13 mouse cellular contexts compared by ENCODE assay signal in the genomic region with DNA sequence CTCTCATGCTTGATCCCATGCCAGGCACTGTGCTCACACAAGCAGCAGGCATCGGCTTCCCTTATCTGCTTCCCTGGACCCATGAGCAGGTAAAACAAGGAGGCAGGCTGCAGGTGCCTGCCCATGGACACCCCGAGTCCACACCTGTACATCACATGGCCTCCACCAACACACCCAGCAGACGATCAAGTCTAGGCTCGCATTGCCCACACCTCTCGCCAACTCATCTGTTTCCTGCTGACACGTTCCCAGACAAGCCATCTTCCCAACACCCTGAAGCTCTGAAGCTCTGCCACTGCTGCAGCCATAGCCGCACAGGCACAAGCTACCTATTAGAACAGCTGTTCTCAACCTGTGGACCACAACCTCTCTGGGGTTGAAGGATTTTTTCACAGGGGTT. TPM values are rescaled to one million over a fixed set of nuclear protein-coding genes. Genes with fewer than 3 reads are reported as not detected.
DNase-seq lines count a peak whose midpoint lies in the region; ATAC-seq and TF ChIP-seq lines count a peak whose summit lies in the region.
"Had no signal": no experiment of that assay in that cellular context is flagged by ENCODE, and none has a peak within 500 bp of the region (broad histone marks: within the 10 kb centered on the region; RNA-seq: fewer than 3 reads in every experiment).

No protein-coding gene starts in this region.

- H3K9me3 ChIP-seq in heart, embryonic 16.5 days (replicated peaks; ENCODE audit: control insufficient read depth, low read length), result no peaks in the 10 kb centered on the region
- no peaks in the 10 kb centered on the region for H3K9me3 ChIP-seq in midbrain, embryonic 12.5 days
- H3K9me3 ChIP-seq in midbrain, embryonic 14.5 days (ENCODE audit: control insufficient read depth, low read length), result no peaks in the 10 kb centered on the region
- H3K9me3 ChIP-seq in embryonic facial prominence, embryonic 13.5 days, result no peaks in the 10 kb centered on the region
- H3K9me3 ChIP-seq in intestine, postnatal 0 days (ENCODE audit: control insufficient read depth), result no peaks in the 10 kb centered on the region

- ATAC-seq in heart, embryonic 16.5 days (replicated peaks; ENCODE audit: extremely low read depth, insufficient read depth, low FRiP score), result no peak
- no peak for ATAC-seq in midbrain, embryonic 12.5 days (ENCODE audit: low FRiP score, low read depth)
- ATAC-seq in midbrain, embryonic 14.5 days (ENCODE audit: low FRiP score, low TSS enrichment), result no peak
- no peak for ATAC-seq in embryonic facial prominence, embryonic 13.5 days (ENCODE audit: insufficient number of reproducible peaks, insufficient read depth, low FRiP score, low TSS enrichment, low read depth)
- no peak for ATAC-seq in intestine, postnatal 0 days

- H3K4me1 ChIP-seq in heart, embryonic 16.5 days (ENCODE audit: control insufficient read depth, insufficient read depth, low read length), result peaks cover 44% of the 10 kb centered on the region
- peaks cover 36% of the 10 kb centered on the region for H3K4me1 ChIP-seq in midbrain, embryonic 12.5 days
- H3K4me1 ChIP-seq in midbrain, embryonic 14.5 days (ENCODE audit: control insufficient read depth, insufficient read depth, low read length), result peaks cover 24% of the 10 kb centered on the region
- H3K4me1 ChIP-seq in embryonic facial prominence, embryonic 13.5 days, result peaks cover 36% of the 10 kb centered on the region
- peaks cover 4% of the 10 kb centered on the region; the same call in 1 of the 2 replicates for H3K4me1 ChIP-seq in intestine, postnatal 0 days (replicated peaks; ENCODE audit: control insufficient read depth, insufficient read depth, low read length)

- H3K27me3 ChIP-seq in heart, embryonic 16.5 days (ENCODE audit: control insufficient read depth, insufficient read depth, low read length), result no peaks in the 10 kb centered on the region
- no peaks in the 10 kb centered on the region for H3K27me3 ChIP-seq in midbrain, embryonic 12.5 days
- H3K27me3 ChIP-seq in midbrain, embryonic 14.5 days (ENCODE audit: control insufficient read depth, insufficient read depth, low read length), result no peaks in the 10 kb centered on the region
- H3K27me3 ChIP-seq in embryonic facial prominence, embryonic 13.5 days, result no peaks in the 10 kb centered on the region
- H3K27me3 ChIP-seq in intestine, postnatal 0 days (replicated peaks; ENCODE audit: control insufficient read depth, insufficient read depth, low read length), result no peaks in the 10 kb centered on the region

- H3K4me2 ChIP-seq in heart, embryonic 16.5 days (ENCODE audit: low read depth, low read length), result no peak overlapping the region
- no peak overlapping the region for H3K4me2 ChIP-seq in midbrain, embryonic 12.5 days (replicated peaks)
- H3K4me2 ChIP-seq in midbrain, embryonic 14.5 days (ENCODE audit: low read length), result no peak overlapping the region
- peak overlapping the region; percentile 18; the same call in 1 of the 2 replicates for H3K4me2 ChIP-seq in embryonic facial prominence, embryonic 13.5 days
- 0 out of 2 replicates have a peak overlapping the region, but pooled peaks have one; percentile 13 for H3K4me2 ChIP-seq in intestine, postnatal 0 days (replicated peaks; ENCODE audit: low read depth)

- 49% methylated on average over 7 of the region's 7 CpGs for WGBS in heart, embryonic 16.5 days
- WGBS in midbrain, embryonic 12.5 days, result 90% methylated on average over 7 of the region's 7 CpGs
- WGBS in midbrain, embryonic 14.5 days, result 91% methylated on average over 7 of the region's 7 CpGs
- WGBS in embryonic facial prominence, embryonic 13.5 days, result 78% methylated on average over 7 of the region's 7 CpGs
- WGBS in intestine, postnatal 0 days, result 54% methylated on average over 7 of the region's 7 CpGs

- DNase-seq in heart, adult 9 months (ENCODE audit: low spot score in 2 of 2), result no peak
- no peak for DNase-seq in midbrain, embryonic 14.5 days
- DNase-seq in spleen, postnatal 14 days (ENCODE audit: low spot score in 2 of 2), result no peak
- no peak for DNase-seq in adrenal gland, adult 18-20 months (ENCODE audit: low spot score in 2 of 2)
- DNase-seq: gastrocnemius, postnatal 10 days; kidney, adult 11 months; lung, postnatal 14 days; right cerebral cortex, adult 18-20 months had no signal

- peaks cover 19% of the 10 kb centered on the region for H3K36me3 ChIP-seq in heart, embryonic 16.5 days (ENCODE audit: control insufficient read depth, insufficient read depth)
- H3K36me3 ChIP-seq in midbrain, embryonic 12.5 days, result peaks cover 32% of the 10 kb centered on the region
- H3K36me3 ChIP-seq in midbrain, embryonic 14.5 days (ENCODE audit: control insufficient read depth, insufficient read depth, low read length), result peaks cover 29% of the 10 kb centered on the region
- peaks cover 32% of the 10 kb centered on the region for H3K36me3 ChIP-seq in embryonic facial prominence, embryonic 13.5 days
- H3K36me3 ChIP-seq in intestine, postnatal 0 days (ENCODE audit: control insufficient read depth, insufficient read depth), result peaks cover 32% of the 10 kb centered on the region

- TF ChIP-seq CTCF in intestine, postnatal 0 days (IDR thresholded peaks at IDR 0.05; ENCODE audit: low read depth), result no peak

- H3K4me3 ChIP-seq in heart, embryonic 16.5 days (ENCODE audit: low read length), result no peak overlapping the region
- no peak overlapping the region for H3K4me3 ChIP-seq in midbrain, embryonic 12.5 days
- no peak overlapping the region for H3K4me3 ChIP-seq in midbrain, embryonic 14.5 days (replicated peaks; ENCODE audit: low read depth, low read length)
- no peak overlapping the region; the same call in 1 of the 2 replicates for H3K4me3 ChIP-seq in embryonic facial prominence, embryonic 13.5 days
- H3K4me3 ChIP-seq in intestine, postnatal 0 days (ENCODE audit: low read depth, low read length), result no peak overlapping the region
- H3K4me3 ChIP-seq: erythroblast, embryonic 14.5 days had no signal

- H3K9ac ChIP-seq in heart, embryonic 16.5 days (ENCODE audit: low read length), result peak overlapping the region; percentile 10
- 0 out of 2 replicates have a peak overlapping the region, but pooled peaks have one; percentile 5 for H3K9ac ChIP-seq in midbrain, embryonic 12.5 days (replicated peaks)
- no peak overlapping the region for H3K9ac ChIP-seq in midbrain, embryonic 14.5 days (replicated peaks; ENCODE audit: low read length)
- peak overlapping the region; percentile 51 for H3K9ac ChIP-seq in embryonic facial prominence, embryonic 13.5 days
- H3K9ac ChIP-seq in intestine, postnatal 0 days (ENCODE audit: low read depth, low read length), result no peak overlapping the region

- no peak overlapping the region for H3K27ac ChIP-seq in heart, embryonic 16.5 days (ENCODE audit: low read length)
- no peak overlapping the region for H3K27ac ChIP-seq in midbrain, embryonic 12.5 days (replicated peaks)
- no peak overlapping the region for H3K27ac ChIP-seq in midbrain, embryonic 14.5 days (replicated peaks; ENCODE audit: low read depth, low read length)
- H3K27ac ChIP-seq in embryonic facial prominence, embryonic 13.5 days, result no peak overlapping the region
- no peak overlapping the region for H3K27ac ChIP-seq in intestine, postnatal 0 days (ENCODE audit: low read depth, low read length)

RNA-seq across cellular contexts. Expression of a gene that starts 2.5 kb away (rescaled TPM):
- 56.0 and 57.4 TPM in 2 replicates for polyA plus RNA-seq in heart, embryonic 16.5 days (2015; fragmentation: Nextera tagmentation; extraction: Ambion mirVana)
- 98.8 and 104 TPM in 2 replicates for polyA plus RNA-seq in midbrain, embryonic 12.5 days (2016; fragmentation: Nextera tagmentation; extraction: Ambion mirVana)
- polyA plus RNA-seq in midbrain, embryonic 14.5 days (2014; fragmentation: Nextera tagmentation; extraction: Ambion mirVana), result 92.8 and 94.6 TPM in 2 replicates
- 79.2 and 96.5 TPM in 2 replicates for polyA plus RNA-seq in embryonic facial prominence, embryonic 13.5 days (2015; fragmentation: Nextera tagmentation; extraction: Ambion mirVana)
- 41.2 and 43.5 TPM in 2 replicates for polyA plus RNA-seq in intestine, postnatal 0 days (2015; fragmentation: Nextera tagmentation; extraction: Ambion mirVana)
- 10 to 100 TPM; 47.4 to 51.1 TPM for total RNA-seq in adrenal gland, adult 18-20 months (2021)

RNA-seq across cellular contexts. Expression of a gene that starts 9.4 kb away (rescaled TPM):
- 0.13 TPM in 1 of 2 replicates, not detected in the other for polyA plus RNA-seq in heart, embryonic 16.5 days (2015; fragmentation: Nextera tagmentation; extraction: Ambion mirVana)
- 0.48 and 0.55 TPM in 2 replicates for polyA plus RNA-seq in midbrain, embryonic 12.5 days (2016; fragmentation: Nextera tagmentation; extraction: Ambion mirVana)
- polyA plus RNA-seq in midbrain, embryonic 14.5 days (2014; fragmentation: Nextera tagmentation; extraction: Ambion mirVana), result 0.87 and 1.0 TPM in 2 replicates
- polyA plus RNA-seq in embryonic facial prominence, embryonic 13.5 days (2015; fragmentation: Nextera tagmentation; extraction: Ambion mirVana), result 0.54 and 0.80 TPM in 2 replicates
- 0.13 TPM in 1 of 2 replicates, not detected in the other for polyA plus RNA-seq in intestine, postnatal 0 days (2015; fragmentation: Nextera tagmentation; extraction: Ambion mirVana)
- total RNA-seq in adrenal gland, adult 18-20 months (2021), result under 1 TPM in 1 of 2 experiments, not detected in 1; 0.13 TPM
- total RNA-seq: gastrocnemius, postnatal 10 days had no signal
- polyA plus RNA-seq: erythroblast, embryonic 14.5 days had no signal

RNA-seq across cellular contexts. Expression of a gene that starts 12.8 kb away (rescaled TPM):
- 22.6 and 26.7 TPM in 2 replicates for polyA plus RNA-seq in heart, embryonic 16.5 days (2015; fragmentation: Nextera tagmentation; extraction: Ambion mirVana)
- polyA plus RNA-seq in midbrain, embryonic 12.5 days (2016; fragmentation: Nextera tagmentation; extraction: Ambion mirVana), result 1.0 and 1.6 TPM in 2 replicates
- 0.80 and 1.5 TPM in 2 replicates for polyA plus RNA-seq in midbrain, embryonic 14.5 days (2014; fragmentation: Nextera tagmentation; extraction: Ambion mirVana)
- polyA plus RNA-seq in embryonic facial prominence, embryonic 13.5 days (2015; fragmentation: Nextera tagmentation; extraction: Ambion mirVana), result 7.5 and 8.3 TPM in 2 replicates
- 7.3 and 8.9 TPM in 2 replicates for polyA plus RNA-seq in intestine, postnatal 0 days (2015; fragmentation: Nextera tagmentation; extraction: Ambion mirVana)
- total RNA-seq in adrenal gland, adult 18-20 months (2021), result 10 to 100 TPM; 11.0 to 28.5 TPM

RNA-seq across cellular contexts. Expression of a gene that starts 17.9 kb away (rescaled TPM):
- 36.1 and 36.3 TPM in 2 replicates for polyA plus RNA-seq in heart, embryonic 16.5 days (2015; fragmentation: Nextera tagmentation; extraction: Ambion mirVana)
- polyA plus RNA-seq in midbrain, embryonic 12.5 days (2016; fragmentation: Nextera tagmentation; extraction: Ambion mirVana), result 45.3 and 46.3 TPM in 2 replicates
- 35.9 and 39.8 TPM in 2 replicates for polyA plus RNA-seq in midbrain, embryonic 14.5 days (2014; fragmentation: Nextera tagmentation; extraction: Ambion mirVana)
- polyA plus RNA-seq in embryonic facial prominence, embryonic 13.5 days (2015; fragmentation: Nextera tagmentation; extraction: Ambion mirVana), result 42.8 and 50.9 TPM in 2 replicates
- polyA plus RNA-seq in intestine, postnatal 0 days (2015; fragmentation: Nextera tagmentation; extraction: Ambion mirVana), result 18.7 and 20.1 TPM in 2 replicates
- total RNA-seq in adrenal gland, adult 18-20 months (2021), result 10 to 100 TPM; 53.0 to 59.0 TPM

RNA-seq across cellular contexts. Expression of a gene that starts 26.5 kb away (rescaled TPM):
- 2.9 and 7.9 TPM in 2 replicates for polyA plus RNA-seq in heart, embryonic 16.5 days (2015; fragmentation: Nextera tagmentation; extraction: Ambion mirVana)
- polyA plus RNA-seq in midbrain, embryonic 12.5 days (2016; fragmentation: Nextera tagmentation; extraction: Ambion mirVana), result 0.27 TPM in 1 of 2 replicates, not detected in the other
- polyA plus RNA-seq in midbrain, embryonic 14.5 days (2014; fragmentation: Nextera tagmentation; extraction: Ambion mirVana), result 0.30 TPM in 1 of 2 replicates, not detected in the other
- polyA plus RNA-seq in embryonic facial prominence, embryonic 13.5 days (2015; fragmentation: Nextera tagmentation; extraction: Ambion mirVana), result not detected in 2 replicates
- 0.07 TPM in 1 of 2 replicates, not detected in the other for polyA plus RNA-seq in intestine, postnatal 0 days (2015; fragmentation: Nextera tagmentation; extraction: Ambion mirVana)
- not detected for total RNA-seq in adrenal gland, adult 18-20 months (2021)

Comparison
In these comparisons a context has a peak if more than half of its experiments do, and no peak if none do; other contexts are left out.
1. H3K9ac ChIP-seq: peak in heart, embryonic 16.5 days (single experiment), midbrain, embryonic 12.5 days (single experiment) and embryonic facial prominence, embryonic 13.5 days (single experiment); none in midbrain, embryonic 14.5 days (single experiment) and intestine, postnatal 0 days (single experiment).
2. H3K4me2 ChIP-seq: peak in embryonic facial prominence, embryonic 13.5 days (single experiment) and intestine, postnatal 0 days (single experiment); none in heart, embryonic 16.5 days (single experiment), midbrain, embryonic 12.5 days (single experiment) and midbrain, embryonic 14.5 days (single experiment).